Mouse (Mus musculus) frontal cortex, adult 2 months (tissue): ENCODE results near the gene Fgf4. TPM values are rescaled to one million over a fixed set of nuclear protein-coding genes. Genes with fewer than 3 reads are reported as not detected.

Experiments used
- DNase-seq, 2 experiments: peaks; one replicate each; pipeline ENCODE4 v3.0.0; 2022; ENCODE audit warnings: low spot score in 1 of 2; ENCODE audit errors: extremely low spot score in 1 of 2
- polyA plus RNA-seq: library from polyadenylated mRNA; depleted of rRNA; stranded (reverse); fragments of >200 nt; gene quantifications from 2 replicates; pipeline ENCODE4 v1.2.3, GENCODE M21; 2012; rRNA removed

The Fgf4 gene
- polyA plus RNA-seq, 1 experiment: not detected

DNA sequence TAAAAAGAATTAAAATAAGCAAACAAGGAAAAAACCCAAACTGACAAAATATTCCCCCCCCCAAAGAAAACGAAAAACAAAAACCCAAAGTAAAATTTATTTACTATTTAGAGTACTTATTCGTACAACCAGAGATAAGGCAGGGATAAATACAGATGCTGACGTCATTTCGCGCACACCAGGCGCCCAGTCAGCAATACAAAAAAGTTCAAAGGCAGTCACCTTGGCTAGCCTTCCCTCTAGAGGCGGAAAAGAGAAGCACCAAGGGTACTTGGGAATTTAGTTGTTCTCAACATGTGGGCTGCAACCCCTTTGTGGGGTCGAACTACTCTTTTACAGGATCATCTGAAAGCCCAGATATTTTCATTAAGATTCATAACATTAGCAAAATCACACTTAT, 60.6 kb downstream of the Fgf4 start:
- DNase-seq: no peak

DNA sequence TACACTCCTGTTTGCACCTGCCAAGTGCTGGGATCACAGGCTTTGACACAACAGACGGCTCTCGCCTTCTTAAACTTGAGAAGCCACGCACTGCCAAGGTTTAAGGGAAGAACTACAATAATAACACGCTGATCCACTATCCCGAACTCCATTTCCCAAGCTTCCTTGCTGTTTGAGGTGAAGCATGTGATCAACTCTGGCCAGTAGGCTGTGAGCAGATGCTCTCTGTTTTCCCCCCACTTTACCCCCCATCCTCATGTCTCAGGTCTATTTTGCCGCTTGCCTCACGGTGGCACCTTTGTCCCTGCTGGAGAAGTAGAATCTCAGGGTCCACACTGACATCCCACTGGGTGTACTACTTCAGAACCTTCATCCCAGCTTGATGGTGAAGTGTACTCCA, 61.5 kb downstream of the Fgf4 start:
- DNase-seq: peak in 1 of 2 experiments; percentile 70

DNA sequence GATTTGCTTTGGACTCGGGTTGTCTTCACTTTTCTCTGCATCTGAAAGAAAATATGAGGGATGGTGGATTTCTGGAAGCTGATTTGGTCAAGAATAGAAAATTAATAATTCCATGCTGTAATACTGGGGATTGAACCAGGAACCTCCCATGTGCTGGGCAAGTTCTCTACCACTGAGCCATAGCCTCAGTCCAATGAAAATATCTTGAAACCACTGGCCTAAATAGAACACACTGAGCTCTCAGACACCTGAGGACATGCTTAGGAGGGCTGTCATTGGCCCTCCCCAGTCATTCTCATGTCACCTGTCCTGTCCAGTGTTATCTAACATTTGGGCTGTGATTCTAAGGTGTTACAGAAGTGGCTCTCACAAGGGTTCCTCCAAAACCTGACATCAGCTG, 64.0 kb downstream of the Fgf4 start:
- DNase-seq: peak in 1 of 2 experiments; percentile 79

DNA sequence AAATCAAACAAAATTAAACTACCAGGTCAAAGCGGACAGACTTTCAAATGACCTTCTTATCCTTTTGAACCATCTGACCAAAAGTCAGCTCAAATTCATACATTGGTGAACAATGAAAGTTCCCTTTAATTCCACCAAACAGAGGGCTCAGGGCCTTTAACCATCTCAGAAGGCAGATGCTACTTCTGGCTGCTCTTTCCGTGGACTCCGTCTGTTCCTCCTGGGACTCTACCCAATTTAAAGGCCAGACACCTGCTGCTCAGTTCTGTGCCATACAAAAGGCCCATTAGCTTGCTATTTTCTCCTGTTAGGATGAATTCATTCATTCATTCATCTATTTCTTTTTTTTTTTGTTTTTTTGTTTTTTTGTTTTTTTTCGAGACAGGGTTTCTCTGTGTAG, 65.7 kb downstream of the Fgf4 start:
- DNase-seq: no peak

DNA sequence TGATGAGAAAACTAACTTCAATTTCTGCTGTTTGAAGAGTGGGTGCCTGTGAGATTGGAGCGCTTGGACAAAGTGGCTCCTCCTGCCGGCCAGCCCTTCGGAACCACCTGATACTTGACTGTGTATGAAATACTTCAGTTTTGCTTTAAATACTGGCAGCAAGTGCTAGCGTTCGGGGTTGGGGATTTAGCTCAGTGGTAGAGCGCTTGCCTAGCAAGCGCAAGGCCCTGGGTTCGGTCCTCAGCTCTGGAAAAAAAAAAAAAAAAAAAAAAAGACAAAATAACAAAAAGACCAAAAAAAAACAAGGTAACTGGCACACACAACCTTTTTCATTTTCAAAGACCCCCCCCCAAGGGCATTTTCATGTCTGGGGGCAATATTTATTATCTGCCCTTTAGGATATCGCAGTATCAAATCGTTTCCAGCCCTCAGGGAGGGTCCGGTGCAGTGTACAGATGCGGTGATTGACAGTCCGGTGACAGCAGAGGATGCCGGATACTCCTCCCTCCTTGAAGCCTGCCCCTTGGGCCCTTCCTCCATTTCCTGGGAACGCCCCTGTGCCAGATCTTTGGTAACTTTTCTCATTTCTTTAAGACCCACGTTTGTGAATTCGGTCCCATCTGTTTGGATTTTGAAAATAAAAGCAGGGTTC, 67.3 kb downstream of the Fgf4 start:
- DNase-seq: peak; percentile 77 to 97

Other genes starting within 250 kb of the Fgf4 start
- 5.3 and 8.9 TPM in 2 replicates for gene Ano1, start 95.4 kb upstream of the Fgf4 start, polyA plus RNA-seq
- 0.12 and 0.29 TPM in 2 replicates for gene Fgf3, start 9.3 kb upstream of the Fgf4 start, polyA plus RNA-seq
- not detected in 2 replicates for gene Fgf15, start 49.2 kb downstream of the Fgf4 start, polyA plus RNA-seq
- 36.5 and 44.2 TPM in 2 replicates for gene LTO1, start 67.7 kb downstream of the Fgf4 start, polyA plus RNA-seq
- gene Ccnd1, start 92.6 kb downstream of the Fgf4 start, polyA plus RNA-seq: 29.8 and 36.6 TPM in 2 replicates